Mouse (Mus musculus) MN1 (cell line): Measurements from ENCODE around the gene 4930430A15Rik.

Experiments
- DNase-seq: peaks from one replicate; pipeline ENCODE4 v3.0.0-alpha.2; 2016; ENCODE audit warnings: low spot score

Gene 4930430A15Rik

DNA sequence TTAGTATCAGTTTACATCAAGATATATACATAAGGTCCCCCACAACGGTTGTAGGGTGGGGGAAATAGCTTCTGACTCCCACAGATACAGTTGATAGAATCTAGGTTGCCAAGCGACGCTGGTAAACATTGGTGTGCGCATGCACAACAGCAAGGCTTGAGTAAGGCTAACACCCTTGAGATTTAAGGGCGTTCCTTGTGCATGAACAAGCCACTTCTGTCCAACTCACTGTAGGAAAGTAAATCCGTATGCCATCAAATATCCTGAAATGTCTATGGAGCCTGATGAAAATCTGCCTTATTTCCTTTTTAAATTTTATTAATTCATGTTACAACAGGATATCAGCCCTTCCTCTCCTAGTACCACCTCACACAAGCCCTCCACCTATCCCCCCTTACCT is at the start of gene 4930430A15Rik:
4930430A15Rik (minus strand) TSS at position 101 of the 400 bp plus-strand sequence.
- DNase-seq, result no peak

DNA sequence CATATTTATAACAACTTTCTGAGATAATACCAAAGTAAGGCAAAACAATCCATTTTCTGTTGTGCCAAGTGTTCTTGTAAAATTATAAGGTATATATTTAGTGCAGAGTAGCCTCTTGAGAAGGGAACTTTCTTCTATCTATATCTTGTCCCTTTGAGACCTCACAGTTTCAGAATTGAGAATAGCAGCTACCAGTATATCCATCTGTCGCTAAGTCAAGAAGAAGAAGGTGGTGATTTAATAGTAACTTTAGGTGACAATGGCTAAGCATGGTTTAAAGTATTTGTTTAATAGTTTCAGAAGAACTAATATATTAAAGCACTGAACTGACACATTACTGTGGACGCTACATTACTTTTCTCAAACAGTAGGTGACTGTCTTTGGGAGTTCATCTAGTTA is 44.6 kb upstream of the 4930430A15Rik start, which contains the start of gene Olfr1277:
Olfr1277 (minus strand) TSS at position 101 of the 400 bp plus-strand sequence.
- DNase-seq, result no peak

DNA sequence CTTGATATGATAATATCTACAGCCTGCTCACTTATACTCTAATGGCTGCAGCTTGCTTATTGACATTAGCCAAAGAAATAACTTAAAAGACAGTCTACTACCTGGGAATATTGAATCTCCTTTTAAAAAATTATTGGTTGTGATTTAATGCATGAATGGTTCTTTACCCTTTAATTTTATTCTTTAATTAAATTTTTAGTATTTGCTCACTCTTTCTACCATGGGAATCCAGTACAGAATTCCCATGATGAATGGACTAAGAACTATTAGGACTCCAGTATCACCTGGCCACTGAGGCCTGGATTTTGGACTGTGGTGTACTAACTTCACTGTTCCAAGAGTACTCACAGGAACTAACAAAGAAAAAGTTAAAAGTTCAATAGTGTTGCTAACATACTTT is 24.8 kb upstream of the 4930430A15Rik start, which contains the start of gene Olfr1276:
Olfr1276 (plus strand) TSS at position 301 of the 400 bp plus-strand sequence.
- DNase-seq, result no peak

DNA sequence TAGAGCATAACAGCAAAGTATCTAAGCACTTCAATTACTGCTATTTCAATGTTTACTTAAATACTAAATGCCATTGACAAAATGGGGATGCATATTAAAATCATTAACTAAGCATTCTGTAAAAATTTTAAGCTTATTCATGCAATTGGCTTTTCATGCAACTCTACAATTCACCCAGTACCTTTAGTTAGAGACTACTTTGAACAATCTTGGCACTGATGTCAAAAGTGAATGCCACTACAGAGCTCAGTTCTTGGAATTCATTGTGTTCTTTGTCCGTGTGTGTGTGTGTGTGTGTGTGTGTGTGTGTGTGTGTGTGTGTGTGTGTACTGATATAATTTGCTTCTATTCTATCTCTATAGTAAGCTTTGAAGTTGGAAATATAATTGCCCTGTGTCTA is 5.8 kb upstream of the 4930430A15Rik start, which contains the start of gene Olfr1275:
Olfr1275 (minus strand) TSS at position 101 of the 400 bp plus-strand sequence.
- no peak for DNase-seq

DNA sequence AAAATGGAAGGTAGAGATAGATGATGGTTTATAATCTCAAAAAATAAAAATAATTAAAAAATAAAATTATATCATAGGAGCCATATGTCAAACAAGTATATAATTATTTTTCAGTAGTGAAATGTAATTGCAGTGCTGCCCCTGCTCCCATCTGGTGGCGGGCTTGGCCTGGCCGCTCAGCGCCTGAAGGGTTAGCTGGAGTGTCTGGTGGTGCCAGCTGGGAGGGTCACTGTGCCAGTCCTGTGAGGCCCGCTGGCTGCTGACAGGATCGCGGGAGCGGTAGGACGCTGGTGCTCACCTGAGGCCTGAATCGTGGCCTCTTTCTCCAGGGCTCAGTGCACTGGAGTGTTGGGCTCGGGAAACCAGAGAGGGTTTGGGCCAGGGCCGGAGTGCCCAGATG is 47.3 kb downstream of the 4930430A15Rik start:
- DNase-seq, result no peak

DNA sequence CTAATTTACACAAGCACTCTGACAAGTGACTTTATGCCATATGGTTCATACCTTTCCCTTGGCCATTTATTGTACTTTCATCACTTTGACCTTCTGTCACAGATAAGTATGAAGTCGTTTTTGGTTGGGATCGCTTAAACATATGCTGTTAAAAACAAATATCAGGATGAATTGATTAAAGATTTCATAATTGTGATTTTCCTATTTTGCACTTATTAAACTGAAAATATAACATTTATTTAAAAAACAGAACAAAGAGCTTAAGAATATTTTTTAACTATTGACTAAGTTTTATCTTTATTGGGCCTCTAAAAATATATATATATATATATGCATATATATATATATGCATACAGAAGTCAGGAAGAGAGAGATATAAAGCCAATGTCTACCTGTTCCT is 76.6 kb downstream of the 4930430A15Rik start, which contains the start of gene Gm15130:
Gm15130 (minus strand) TSS at position 101 of the 400 bp plus-strand sequence.
- no peak for DNase-seq

DNA sequence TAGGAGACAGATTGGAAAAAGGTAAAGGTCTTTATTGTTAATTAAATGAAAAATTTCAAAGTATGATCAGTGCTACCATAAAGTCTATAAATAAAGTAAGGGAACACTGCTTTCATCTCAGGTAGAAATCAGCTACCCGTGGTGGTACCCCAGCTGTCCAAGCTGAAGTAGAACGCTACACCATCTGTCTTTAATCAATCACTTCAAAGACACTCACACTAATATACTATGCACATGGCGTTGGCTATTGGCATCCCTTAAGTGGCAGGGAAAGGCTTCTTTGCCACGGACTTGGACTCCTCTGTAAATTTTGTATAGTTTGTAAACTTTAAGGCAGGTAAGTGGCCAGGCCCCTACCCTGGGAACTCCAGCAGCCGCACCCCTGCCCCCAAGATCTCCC is 93.7 kb downstream of the 4930430A15Rik start:
- DNase-seq, result no peak
